Mouse (Mus musculus) neural tube, embryonic 10.5 days (tissue): Measurements from ENCODE around the gene Icmt.

Experiments
- DNase-seq: peaks from one replicate; pipeline ENCODE4 v3.0.0-alpha.2; 2017; ENCODE audit warnings: low spot score; ENCODE audit errors: extremely low spot score

Icmt gene

DNA sequence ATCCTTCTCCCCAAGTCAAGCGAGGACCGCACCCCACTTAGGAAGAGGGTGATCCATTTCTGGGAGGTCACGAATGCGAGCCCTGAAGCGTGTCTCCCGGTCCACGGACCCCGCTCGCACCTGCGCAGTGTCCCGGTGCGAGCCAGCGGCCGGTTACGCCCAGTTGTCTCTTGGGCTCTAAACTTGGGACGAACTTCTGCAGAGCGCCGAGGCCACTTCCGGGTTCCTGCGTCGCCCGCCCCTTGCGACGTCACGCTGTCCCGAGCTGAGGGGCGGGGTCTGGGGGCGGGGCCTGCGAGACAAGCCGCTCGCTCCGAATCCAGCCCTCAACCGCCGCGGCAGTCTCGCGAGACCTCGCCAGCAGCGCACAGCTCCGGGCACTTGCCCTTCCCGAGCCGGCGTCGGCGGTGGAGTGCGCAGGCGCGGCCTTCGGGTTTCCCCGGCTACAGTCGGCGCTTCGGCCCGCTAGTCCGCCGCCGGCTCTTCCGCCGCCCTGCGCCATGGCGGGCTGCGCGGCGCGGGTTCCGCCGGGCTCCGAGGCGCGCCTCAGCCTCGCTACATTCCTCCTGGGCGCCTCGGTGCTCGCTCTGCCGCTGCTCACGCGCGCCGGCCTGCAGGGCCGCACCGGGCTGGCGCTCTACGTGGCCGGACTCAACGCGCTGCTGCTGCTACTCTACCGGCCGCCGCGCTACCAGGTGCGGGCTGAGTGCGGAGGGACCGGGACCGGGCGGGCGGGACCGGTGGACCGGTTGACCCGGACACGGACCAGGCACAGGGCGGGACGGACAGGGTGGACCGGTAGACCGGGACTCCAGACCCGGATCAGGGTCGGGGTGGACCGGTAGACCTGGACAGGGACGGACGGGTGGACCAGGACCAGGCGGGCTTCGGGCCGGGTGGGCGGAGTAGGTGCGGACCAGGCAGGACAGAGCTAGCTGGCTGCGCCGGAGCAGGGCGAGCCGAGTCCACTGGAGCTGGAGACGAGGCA is at the start of gene Icmt:
Icmt (plus strand) TSS at position 354 of the 988 bp plus-strand sequence.
- peak; percentile 100 for DNase-seq

DNA sequence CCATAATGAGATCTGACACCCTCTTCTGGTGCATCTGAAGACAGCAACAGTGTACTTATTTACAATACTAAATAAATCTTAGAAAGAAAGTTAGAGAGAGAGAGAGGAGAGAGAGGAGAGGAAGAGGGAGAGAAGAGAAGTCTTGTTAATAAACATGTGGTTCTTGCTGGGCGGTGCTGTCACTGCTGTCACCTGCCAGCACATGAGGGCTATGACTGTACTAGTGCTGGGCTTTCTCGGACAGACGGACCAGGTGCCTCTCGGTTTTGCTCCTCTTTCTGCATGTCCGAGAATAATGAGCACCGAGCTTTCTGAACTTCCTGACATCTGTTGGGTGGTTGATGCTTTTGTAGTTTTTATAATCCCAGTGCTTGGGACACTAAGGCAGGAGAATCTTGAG is 46.4 kb upstream of the Icmt start:
- no peak for DNase-seq

DNA sequence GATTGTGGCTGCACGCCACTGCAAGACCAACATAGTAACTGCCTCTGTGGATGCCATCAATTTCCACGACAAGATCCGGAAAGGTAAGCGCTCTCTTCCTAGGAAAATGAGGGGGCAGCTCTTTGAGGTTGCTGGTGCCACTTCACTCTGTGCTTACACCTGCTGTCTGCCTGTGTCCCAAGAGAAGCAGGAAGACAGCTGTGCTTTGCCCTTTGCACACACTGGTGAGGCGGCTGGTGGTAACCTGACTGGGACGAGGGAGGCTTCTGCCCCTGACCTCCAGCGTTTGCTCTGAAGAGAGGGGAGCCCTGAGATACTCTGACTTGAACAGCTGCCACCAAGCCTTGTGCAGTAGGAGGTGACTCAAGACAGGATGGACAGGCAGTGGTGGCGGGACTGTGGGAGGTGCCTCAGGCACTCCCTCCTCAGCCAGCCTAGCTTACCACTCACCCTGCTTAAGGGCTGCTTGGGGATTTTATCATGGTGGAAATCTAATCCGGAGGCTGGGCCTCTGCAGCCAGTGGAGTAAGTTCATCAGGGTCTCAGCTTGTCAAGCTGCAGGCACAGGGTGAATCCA is 43.8 kb upstream of the Icmt start:
- no peak for DNase-seq

DNA sequence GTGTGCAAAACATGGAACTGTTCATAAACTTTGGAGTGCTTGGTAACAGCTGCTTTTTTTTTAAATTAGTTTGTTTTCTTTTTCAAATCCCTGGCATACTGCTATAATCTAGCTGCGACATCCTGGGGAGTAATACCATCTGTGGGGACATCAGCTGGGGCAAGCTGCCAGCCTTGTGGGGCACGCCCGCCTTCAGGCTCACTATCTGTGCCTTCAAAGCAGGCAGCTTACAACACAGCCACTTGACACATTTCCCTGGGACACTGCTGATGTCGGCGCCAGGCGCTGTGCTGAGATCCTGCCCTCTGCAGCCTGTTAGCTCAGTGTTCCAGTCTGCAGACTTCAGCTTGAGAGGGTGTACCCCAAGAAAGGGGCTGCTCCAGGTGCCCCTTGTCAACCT is 40.0 kb upstream of the Icmt start:
- DNase-seq = no peak

DNA sequence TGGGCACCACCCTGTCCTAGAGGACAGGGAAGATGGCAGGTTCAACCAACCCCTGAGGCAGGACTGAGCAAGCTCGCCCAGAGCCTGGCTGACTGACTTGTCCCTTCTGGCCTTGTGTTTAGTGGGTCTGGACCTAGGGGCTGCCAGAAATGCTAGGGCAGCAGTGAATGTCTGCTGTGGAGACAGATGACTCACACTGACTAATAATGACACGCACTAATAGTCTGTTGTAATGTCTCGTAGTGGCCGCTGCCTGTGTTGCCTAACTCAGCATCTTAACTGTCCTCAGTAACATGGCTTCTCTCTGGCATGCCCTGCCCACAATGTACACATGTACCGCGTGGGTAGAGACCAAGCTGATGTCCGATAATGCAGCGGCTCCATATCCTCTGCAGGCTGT is 36.6 kb upstream of the Icmt start:
- no peak for DNase-seq

DNA sequence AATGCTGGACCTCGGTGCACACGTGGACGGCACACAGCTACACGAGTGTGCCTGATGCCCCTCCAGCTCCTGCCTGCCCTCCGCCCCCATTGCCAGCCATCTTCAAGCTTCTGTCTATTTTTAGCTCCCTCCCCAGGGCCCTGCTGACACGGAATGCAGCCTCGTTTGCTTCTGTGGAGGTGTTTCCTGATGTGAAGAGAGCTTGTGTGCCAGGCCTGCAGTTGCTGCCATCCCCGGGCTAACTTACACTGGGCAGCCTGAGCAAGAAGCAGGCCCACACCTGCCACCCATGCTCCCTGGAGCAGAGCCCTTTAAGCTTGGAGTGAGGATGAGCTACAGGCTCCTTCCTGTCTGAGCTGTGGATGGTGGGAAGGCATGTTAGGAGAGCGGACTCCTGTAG is 34.8 kb upstream of the Icmt start:
- no peak for DNase-seq

DNA sequence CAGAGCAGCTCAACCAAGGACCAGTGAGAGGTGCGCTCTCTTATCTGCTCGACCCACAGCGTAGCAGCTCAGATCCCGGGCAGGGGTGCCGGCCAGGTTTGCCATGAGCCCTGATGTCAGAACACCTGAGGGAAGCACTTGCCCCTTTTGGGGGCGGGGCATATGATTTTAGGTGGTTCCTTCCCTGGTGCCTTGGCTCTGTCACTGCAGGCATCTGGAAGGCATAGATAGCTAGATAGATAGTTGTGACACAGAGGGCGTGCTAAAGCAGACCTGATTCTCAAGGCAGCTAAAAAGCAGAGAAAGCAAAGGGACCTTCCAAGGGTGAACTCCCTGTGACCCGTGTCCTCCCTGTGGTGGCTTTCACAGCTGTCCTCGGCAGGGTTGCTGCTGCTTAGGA is 33.9 kb upstream of the Icmt start:
- no peak for DNase-seq

DNA sequence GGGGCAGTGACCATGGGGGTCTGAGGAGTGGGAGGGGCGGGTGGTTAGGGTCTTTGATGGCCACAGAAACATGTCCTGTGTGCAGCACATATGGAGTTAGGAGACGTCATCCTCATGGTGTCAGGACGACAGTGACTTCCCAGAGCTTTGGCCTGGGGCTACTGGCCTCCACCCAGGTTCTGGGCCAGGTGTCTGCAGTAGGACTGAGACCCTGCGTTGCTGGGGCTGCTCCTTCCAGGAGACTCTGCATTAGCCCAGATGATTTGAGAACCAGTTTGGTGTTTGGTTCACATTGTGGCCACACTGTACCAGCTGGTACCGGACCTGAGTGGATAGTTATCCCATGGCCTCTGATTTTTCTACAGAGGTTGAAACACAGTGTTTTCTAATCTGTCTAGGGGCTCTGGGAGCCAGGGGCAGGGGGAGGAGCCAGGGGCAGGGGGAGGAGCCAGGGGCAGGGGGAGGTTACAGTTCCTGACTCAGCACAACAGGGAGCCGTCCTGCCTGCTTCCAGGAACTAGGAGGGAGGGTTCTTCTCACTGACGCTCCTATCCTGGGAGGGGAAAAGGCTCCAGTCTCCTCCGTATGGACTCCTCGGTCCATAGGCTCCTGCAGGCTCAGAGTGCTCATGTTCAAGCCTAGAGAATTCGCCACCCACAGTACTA is 33.4 kb upstream of the Icmt start:
- peak; percentile 44 for DNase-seq

DNA sequence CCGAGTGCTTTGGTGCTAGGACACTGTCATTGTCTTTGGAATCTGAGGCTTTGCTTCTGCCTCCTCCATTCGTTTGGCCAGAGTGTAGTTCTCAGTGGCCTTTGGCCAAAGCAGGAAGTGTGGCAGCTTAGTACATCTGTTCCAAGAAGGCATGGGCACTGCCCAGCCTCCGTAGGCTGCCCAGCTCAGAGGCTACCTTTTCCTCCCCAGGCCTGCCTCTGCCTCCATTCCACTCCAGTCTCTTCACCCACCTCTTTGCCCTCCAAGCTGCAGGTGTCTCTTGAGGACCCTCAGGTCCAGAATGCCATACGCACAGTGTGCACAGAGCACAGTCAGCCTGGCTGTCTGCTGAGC is 32.9 kb upstream of the Icmt start:
- no peak for DNase-seq

DNA sequence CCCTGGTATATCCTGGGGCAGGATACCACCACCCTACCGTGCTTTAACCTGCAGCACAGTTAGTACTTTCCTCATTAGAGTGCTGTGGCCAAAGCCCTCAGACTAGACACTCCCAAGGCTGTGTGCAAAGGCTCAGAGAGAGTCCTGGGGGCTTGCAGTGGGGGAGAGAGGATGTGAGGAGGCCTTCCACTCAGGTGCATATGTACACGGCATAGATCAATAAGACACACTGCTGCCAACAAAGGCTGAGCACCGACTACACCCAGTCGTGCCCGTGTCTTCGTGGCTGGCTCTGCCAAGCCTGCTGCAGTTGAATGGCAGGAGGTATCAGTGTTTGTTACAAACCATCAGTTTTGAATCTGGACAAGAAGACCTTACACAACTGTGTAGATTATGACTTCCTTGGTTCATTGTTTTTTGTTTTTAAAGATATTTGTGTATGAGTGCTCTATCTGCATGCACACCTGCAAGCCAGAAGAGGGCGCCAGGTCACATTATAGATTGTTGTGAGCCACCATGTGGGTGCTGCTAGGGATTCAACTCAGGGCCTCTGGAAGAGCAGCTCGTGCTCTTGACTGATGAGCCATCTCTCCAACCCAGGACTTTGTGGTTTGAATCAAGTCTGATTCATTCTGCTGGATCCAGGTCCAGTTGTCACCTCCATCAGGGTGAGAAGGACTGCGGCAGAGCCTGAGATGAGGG is 32.0 kb upstream of the Icmt start:
- DNase-seq = no peak

DNA sequence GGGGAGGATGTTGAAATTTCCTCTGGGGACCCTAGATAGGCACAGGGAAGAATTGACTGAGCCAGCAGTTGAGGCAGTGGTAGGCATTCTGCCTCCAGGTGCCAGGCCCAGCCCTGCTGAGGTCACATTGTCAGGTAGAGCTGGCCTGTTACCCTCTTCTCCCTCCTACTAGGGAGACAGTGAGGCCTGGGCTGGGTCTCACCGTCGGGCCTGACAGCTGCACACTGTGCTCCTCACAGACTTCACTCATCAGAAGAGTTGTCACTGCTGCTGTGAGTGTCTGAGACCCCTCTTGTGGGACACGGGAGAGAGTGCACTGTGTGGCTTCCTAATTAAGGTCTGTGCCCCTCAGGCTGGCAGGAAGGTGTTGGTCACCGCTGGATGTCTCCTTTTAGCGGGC is 31.2 kb upstream of the Icmt start:
- no peak for DNase-seq

DNA sequence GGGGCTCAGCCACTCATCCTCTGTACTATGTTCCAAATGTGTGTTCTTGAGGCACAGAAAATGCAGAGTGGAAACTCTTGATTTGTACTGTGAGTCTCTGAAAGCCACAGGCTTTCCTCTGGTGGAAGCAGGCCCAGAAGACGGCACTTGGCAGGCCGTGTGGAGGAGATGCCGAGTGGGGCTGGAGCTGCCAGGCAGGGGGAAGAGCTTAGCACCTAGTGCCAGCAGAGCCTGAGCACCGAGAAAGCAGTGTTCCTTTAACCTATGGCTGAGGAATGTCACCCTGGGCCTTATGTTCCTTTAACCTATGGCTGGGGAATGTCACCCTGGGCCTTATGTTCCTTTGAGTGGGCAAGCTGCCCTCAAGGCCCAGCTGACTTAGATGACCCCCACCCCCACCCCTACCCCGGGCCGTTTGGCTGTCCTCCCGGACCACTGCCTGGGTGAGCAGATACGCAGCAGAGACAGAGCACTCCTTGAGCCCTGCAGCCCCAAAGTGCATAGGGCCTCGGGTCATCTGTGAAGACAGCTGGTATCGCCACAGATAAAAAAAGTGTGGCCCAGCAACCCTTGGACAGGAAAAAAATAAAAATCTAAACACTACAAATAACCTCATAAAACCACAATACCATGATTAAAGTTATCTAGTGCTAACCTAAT is 30.7 kb upstream of the Icmt start:
- DNase-seq = no peak

DNA sequence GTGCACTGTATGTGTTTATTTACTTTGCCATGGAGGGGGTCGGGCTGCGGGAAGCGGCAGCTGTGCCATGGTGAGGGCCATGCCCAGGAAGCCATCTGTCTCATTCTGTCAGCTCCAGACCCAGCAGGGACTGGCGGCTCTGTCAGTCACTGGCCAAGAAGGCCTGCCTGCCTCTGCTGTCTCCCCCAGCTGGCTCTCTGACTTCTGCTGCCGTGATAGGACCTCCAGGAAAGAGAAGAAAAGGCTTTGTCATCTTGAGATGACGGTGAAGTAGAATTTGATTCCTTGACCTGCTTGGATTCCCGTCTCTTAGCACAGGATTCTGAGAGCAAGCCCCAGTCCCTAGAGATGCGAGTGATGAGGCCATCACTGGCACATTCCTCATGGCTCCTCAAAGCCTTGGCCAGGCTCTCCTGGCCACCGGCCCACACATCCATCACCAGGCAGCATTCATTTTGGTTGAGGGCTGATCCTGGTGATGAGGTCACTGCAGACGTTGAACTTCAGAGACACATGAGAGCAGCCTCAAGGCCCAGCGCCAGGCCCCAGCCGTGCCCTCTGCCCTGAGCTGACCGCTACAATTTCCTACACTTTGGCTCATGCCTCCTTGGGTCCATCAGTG is 29.2 kb upstream of the Icmt start:
- DNase-seq = no peak

DNA sequence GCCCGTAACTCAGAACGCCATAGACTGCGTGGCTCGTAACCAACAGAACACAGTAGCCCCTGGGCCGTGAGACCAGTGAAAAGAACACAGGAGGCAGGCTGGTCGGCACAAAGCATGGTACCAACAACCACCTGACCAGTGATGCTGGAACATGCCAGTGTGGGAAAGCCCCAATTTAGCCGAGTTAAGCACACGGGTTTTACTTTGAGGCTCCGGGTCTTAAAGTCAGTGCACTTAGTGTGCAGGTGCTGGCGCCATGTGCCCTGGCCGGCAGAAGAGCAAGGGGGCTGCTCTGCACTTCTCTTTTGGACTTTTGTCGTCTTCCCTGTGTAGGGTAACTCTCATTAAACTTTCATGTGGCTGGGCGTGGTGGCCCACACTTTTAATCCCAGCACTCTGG is 27.1 kb upstream of the Icmt start:
- no peak for DNase-seq

DNA sequence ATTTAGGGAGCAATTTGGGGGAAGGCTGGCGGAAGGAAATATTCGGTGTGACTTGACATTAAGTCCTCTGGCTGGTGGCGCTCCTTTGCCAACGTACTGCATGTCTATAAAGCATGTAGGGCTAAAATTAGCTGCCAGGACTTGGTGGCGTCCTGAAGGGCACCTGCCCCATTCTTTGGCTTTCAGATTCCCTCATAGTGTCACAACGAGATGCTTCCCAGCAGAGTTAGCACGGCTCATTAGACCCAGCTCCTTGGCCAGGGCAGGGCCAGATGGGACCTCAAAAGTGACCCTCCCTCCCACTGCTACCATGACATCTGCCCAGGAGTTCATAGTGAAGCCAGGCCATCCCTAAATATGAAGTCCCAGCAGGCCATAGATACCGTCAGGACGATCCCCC is 26.4 kb upstream of the Icmt start:
- no peak for DNase-seq

DNA sequence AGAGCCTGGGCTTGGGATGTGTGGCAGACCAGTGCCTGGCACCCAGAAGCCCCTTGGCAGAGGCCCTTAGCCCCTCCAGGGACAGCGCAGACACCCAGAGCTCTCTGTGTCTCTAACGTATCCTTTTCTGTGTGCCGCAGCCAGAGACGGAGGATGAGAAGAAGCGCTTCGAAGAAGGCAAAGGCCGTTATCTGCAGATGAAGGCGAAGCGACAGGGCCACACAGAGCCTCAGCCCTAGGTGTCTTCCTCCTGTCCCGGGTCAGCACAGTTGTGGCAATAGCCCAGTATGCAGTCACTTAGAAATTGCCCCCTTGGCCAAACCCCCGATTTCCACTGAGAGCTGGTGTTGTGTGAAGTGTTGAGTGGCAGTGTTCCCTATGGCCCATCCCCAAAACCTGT is 25.7 kb upstream of the Icmt start:
- no peak for DNase-seq

DNA sequence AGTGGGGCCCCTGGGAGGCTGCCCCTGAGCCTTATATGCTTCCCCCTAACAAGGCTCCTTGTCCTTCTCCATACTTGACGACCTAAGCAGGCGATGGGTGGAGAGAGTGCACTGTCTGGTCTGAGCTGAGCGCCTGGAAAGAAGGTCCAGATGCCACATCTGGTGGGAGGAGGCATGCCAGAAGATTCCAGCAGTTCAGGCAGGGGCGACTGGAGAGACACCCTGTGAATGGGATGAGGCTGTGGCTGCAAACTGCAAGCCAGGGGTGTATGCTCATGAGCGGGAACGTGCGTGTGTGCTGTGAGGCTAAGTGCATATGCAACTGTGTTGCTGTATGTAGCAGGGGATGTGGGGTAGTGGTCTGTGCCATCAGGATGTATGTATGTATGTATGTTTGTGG is 25.0 kb upstream of the Icmt start:
- no peak for DNase-seq

DNA sequence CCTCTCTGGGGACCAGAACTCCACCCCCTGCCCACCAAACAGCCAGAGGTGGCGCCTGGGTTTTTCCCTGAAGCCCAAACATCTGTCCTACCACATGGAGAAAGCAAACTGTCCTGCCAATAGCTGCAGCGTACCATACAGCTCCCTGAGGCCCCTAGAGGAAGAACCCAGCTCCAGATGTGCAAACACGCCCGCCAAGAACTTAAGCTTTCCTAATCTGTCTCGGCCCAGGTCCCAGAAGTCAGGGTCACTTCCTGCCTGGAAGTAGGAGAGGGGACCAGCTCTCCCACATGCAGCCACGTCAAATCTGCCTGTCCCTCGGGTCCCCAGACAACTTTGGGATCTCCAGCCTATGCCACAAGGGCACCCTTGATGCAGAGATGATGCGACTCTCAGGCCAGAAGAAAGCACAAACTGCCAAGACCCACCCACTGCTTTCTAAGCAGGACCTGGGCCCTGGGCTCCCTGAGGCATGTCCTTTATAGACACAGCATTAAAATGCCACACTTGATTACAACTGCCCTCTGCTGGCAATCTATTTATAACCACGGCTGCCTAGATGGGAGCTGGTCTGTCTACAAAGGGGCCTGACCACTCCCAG is 24.5 kb upstream of the Icmt start:
- no peak for DNase-seq

DNA sequence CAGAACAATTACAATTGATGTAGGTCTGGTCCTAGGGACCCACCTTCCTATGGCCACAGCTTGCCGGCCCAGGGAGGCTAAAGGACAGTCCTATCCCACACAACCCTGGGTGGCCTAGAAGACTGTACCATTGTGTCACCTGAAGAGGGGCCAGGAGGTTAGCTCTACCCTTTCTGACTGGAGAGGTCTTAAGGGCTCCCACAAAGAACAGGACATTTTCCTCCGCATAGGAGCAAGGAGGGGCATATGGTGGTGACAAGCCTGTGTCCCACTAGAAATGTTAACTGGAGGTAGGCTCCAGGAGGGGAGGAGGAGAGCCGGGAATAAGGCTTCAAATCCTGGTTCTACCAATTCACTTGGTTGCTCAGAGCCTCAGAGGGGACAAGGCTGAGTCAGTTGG is 23.8 kb upstream of the Icmt start:
- DNase-seq = no peak

DNA sequence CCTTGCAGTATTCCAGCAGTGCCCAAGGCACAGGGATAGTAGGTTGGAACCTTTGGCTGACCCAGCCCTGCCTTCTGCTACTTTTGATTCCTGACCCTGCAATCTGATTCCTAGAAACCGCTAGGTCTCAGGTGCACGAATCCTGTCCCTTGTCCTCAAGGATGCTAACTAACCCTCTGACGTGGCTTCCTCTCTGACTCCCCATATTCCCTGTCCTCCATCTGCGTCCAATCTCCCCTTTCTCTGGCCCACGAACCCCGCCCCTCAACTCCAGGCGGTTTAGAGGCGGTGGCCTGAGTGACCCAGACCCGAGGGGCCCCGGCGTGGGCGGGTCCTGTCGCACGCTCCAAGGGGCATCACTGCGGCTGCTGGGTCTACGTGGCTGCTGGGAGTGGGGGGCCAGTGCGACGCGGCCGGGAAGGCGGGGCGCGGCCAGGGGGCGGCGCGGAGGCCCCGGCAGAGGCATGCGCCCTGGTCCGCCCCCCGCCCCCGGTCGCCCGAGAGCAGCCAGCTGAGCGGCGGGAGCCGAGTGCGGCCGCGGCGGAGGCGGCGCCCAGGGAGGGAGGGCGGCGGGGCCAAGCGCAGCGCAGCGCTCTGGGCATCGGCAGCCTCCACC is 23.3 kb upstream of the Icmt start, which contains the start of gene Gpr153:
Gpr153 (plus strand) TSS at position 612 of the 616 bp plus-strand sequence.
- peak; percentile 67 for DNase-seq
